Mouse (Mus musculus) C2C12 (cell line): ENCODE measurements around the gene Cntnap2.

Experiments used
- CEBPB ChIP-seq: IDR thresholded peaks from one replicate; pipeline ENCODE4 v1.6.1; 2011; ENCODE audit warnings: low read depth, mild to moderate bottlenecking, control low read depth, moderate library complexity
- CTCF ChIP-seq: IDR thresholded peaks from one replicate; pipeline ENCODE4 v1.5.1; 2011; ENCODE audit not compliant: control insufficient read depth, insufficient read depth, insufficient read length

DNA sequence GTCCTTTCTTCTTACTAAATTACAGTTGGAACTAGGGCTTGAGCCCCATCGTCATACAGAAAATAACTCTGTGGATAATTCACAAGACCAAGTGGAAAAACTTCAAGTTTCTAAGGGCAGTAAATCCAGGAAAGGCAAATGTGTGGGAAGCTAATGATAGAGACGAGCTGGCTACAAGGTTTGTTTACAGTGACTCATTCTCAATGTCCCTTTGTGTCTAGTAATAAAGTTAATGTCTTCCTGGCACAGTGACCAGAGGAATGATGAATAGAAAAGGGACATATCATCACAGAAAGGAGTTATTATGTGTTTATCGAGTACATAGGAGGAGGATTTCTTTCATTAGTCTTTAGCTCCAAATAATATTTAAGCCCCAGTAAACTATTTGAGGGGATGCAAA, 828.7 kb downstream of the Cntnap2 start:
- no peak for TF ChIP-seq CTCF
- no peak for TF ChIP-seq CEBPB
